Mouse (Mus musculus): ENCODE data around the gene Tdrd7.

Gene Tdrd7

DNA sequence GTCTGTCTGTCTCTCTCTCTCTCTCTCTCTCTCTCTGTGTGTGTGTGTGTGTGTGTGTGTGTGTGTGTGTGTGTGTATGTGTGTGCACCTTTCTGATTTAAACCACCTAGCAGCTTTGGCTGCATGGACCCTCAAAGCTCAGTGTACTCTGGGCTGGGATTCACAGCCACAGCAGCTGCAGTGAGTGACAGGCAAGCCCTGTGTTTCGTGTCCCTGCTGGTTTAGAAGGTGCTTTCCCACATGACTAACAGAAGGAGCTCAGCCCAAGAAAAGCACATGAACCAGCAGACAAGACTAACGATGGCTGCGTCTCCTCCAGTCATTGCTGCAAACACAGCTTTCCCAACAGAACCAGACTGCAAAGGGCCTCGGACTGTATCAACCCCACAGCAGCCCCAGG, 82.8 kb downstream of the Tdrd7 start:
- DNase-seq, result no peak

- no peak for DNase-seq
Measured at GRCm38 (mm10) chr4:46048418-46048817, 83.3 kb downstream of the Tdrd7 start.

- no peak for DNase-seq
Measured at GRCm38 (mm10) chr4:46053323-46054107, 88.4 kb downstream of the Tdrd7 start.

DNA sequence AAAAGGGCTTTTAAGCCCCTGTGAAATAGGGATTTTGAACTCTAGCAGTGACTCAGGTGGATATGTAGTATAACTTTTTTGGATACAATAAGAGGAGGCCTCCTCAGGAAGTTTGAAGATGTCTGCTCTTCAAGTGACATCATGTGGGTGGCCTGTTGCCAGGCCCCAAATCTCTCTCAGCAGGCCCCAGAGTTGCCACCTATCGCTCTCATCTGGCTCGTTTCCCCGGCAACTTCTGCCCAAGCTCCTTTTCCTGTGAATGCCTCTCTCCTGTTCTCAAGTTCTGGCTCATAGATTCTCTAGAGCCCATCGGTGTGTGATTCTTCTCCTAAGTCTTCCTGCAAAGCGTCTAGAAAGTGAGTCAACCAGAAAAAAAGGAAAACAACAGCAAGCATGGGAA, 91.0 kb downstream of the Tdrd7 start:
- DNase-seq, result no peak

GRCm38 (mm10) chr4:46061259-46061962, 96.3 kb downstream of the Tdrd7 start:
- peak; percentile 85 for DNase-seq

- DNase-seq, result no peak
Measured at GRCm38 (mm10) chr4:46063841-46064240, 98.7 kb downstream of the Tdrd7 start.

- DNase-seq, result no peak
Measured at GRCm38 (mm10) chr4:46064263-46064662, 99.1 kb downstream of the Tdrd7 start.

DNA sequence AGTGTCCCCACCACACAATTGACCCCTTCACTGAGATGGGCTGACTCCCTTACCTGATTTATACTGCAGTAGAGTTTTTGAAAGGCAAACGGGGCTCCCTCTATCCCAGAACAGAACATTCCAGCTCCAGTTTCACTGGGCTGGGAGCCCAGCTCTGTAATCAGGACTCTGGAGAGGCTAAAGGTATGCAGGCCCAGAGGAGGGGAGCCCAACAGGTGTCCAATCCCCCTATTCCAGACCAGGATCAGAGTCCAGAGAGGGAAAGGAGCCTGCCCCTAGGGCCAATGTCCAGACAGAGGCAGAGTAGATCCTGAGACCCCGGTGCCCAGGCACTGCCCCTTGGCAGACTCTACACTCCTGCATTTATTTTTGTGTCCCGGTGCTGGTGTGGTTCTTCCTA, 99.8 kb downstream of the Tdrd7 start:
- DNase-seq, result no peak

DNA sequence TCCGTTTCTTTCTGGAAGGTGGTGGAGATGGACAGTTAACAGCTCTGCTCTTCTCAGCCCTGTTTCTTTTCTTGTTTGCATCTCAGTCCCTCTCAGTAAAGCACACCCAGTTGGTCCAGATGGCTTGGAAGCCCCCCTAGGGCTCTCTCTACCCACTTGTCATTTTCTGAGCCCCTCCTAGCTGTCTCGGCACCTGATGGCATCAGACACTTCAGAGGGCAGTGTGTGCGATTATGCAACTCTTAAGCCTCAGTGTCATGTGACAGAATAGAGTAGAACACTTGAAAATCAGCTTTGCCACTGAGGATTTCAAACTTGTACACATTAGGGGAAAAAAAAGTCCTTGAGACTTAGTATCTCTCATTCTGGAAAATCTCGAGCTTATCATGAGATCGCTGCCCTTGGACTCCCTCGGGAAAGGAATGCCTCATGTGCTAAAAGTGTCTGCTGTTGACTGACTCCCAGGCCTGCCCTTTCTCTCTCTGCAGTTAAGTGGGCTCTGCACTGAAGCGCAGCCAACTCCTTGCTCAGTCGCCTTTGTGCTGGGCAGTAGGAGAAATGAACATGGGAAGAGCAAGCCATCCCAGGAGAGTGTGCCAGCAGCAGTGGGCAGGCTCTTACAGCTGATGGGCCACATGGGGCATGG, 100.7 kb downstream of the Tdrd7 start:
- DNase-seq, result no peak

DNA sequence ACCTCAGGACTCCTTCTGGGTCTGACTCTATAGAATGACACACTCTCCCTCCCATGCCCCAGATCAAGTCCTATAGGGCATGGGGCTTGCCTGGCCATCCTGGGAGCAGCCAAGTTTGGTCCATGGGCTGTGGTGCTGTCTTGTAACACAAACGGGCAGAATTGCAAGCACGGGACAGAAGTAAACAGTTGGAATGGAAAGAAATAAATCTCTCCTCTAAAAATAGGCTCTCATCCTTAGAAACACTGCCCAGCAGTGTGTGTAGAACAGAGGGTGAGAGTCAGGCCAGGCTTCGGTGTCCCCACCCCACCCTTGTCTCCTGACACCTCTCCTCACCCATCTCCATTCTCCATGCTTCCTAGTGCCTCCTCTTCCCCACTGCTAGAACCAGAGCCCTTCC, 102.9 kb downstream of the Tdrd7 start:
- DNase-seq, result no peak

- peak; percentile 61 for DNase-seq
Measured at GRCm38 (mm10) chr4:46068573-46068972, 103.4 kb downstream of the Tdrd7 start.

GRCm38 (mm10) chr4:46069851-46070482, 104.8 kb downstream of the Tdrd7 start:
- DNase-seq, result no peak

GRCm38 (mm10) chr4:46072631-46073030, 107.5 kb downstream of the Tdrd7 start:
- DNase-seq, result no peak

DNA sequence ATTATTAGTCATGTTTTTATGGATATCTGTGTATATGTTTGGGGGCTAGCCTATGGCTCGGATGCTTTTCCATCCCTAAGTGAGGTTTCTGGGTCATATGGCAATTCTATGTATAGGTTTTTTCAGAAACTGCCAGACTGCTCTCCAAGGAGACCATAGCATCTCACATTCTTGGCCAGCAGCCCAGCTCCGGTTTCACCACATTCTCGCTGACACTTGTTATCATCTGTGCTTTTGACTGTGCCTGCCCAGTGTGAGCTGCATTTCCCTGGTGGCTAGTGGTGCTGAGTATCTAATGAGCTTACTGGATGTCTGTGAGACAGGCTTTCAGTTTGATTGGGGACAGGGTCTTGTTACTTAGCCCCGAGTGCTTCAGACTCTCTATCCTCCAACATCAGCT, 108.6 kb downstream of the Tdrd7 start:
- DNase-seq, result peak; percentile 35

DNA sequence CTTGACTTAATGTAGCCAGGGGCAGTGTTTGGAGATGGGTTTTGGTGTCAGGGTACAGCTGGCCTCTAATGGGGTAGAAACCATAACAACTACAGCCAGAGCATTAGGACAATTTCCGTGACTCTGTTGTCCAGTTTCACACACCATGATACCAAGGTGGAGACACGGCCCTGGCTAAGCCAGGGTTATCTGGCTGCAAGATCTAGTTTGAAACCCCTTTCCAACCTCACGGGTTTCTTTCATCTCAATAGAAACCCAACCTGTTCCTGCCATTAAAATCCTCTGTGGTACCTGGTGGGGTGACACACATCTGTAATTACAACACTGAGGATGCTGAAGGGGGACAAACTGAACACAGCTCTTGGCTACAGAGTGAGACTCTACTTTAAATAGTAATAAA, 110.5 kb downstream of the Tdrd7 start:
- no peak for DNase-seq

DNA sequence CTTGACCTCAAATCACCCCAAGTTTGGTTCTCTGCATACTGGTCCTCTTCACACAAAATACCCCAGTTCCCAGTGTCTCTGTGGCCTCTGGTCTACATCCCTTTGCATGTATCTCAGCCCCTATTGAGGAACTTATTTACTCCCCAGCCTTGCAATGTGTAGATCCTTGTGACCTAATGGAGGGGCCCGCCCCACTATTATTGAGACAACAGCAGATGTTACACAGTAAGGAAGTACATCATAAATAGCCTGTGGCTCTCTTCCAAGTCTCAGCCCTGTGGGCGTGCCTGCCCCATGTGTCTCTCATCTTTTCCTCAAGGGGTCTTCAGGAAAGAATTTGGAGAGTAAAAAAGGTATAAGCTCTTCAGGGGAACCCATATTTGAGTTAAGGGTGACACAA, 111.8 kb downstream of the Tdrd7 start:
- DNase-seq, result no peak

- no peak for DNase-seq
Measured at GRCm38 (mm10) chr4:46080261-46080660, 115.1 kb downstream of the Tdrd7 start.

GRCm38 (mm10) chr4:46082555-46082954, 117.4 kb downstream of the Tdrd7 start:
- no peak for DNase-seq
